Mouse (Mus musculus) layer of hippocampus, adult 11-12 months (tissue): ENCODE data around the gene Fahd2a.
A peak's percentile ranks its signal among the peaks of the same experiment; 100 is the strongest.

Experiments used
- DNase-seq: peaks from one replicate; pipeline ENCODE4 v3.0.0; 2022; ENCODE audit warnings: low spot score

Gene Fahd2a

GRCm38 (mm10) chr2:127433487-127434295 lies 10.7 kb downstream of the Fahd2a start:
- DNase-seq, result no peak

DNA sequence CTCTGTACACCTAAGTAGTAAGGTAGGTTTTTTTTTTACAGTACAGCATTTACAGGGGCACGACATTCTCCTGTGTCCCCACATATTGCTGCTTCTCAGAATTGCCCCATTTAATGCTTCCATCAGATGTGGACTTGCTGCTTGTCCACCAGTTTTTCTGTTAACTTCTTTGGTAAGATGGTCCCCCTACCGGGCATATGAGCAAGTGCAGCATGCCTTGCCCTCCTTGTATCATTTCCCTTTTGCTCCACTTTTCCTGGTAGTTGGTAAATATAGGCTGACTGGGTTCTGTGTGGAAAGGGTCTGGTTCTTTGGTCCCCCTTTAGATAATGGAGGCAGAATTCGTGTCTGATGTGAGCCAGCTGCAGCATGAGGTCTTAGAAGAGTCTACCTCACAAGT lies 14.1 kb downstream of the Fahd2a start:
- peak; percentile 59 for DNase-seq

DNA sequence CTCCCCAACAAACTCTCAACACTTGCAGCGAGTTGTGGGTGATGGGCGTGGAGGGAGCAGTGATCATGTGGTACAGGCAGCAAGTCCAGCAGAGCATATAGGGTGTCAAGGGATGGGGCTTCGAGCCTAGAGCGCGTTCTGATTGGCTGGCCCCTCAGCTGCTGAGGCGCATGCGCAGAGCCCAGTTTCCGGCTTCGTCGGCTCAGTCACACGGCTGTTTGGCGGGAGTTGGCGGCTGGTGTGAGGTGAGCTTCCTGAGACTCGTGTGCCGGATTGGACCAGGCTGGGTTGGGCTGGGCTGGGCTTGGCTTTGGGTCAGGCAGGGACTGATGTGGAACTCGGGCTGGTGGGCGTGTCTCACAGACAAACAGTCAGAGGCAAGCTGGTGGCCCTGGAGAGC lies 19.4 kb downstream of the Fahd2a start, which contains the start of gene Gpat2:
TSS of gene Gpat2 (plus strand) at position 223 of the 400 bp plus-strand sequence.
- no peak for DNase-seq

GRCm38 (mm10) chr2:127418266-127418970 lies 25.9 kb downstream of the Fahd2a start:
- DNase-seq, result no peak

DNA sequence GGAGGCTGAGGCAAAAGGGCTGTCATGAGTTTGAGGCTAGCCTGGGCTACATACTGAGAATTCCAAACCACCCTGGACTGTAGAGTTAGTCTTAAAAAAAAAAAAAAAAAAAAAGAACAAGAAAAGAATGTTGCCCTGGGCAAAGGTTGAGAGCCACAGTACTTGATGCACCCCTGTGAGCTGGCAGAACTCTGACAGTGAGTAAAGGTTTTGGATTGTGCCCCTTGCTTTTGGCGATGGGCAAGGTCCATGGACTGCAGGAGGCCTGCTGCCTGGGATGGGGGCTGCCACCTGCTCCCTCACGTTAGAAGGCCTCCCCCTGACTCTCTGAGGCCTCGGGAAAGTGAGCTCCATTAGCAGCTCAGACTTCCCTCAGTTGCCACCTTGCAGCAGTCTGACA lies 27.7 kb downstream of the Fahd2a start:
- no peak for DNase-seq

- no peak for DNase-seq
Observed at GRCm38 (mm10) chr2:127415806-127416205, 28.6 kb downstream of the Fahd2a start.

DNA sequence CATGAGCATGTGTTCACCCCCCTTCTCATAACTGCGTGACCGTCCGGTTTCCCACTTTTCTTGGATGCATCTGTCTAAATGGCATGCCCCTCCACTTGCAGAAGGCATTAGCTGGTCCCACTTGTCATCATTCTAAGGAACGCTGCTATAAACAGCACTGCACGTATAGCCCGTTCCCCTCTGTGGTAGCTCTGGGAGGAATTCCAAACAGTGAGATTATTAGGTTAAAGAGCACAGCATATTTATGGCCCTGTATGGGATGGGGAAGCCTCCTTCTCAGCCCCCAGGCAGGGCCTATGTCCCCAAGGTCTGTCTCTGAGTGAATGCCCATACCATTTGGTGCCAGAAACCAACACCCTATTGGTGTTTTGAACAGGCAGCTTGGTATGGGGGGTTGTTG lies 33.2 kb downstream of the Fahd2a start:
- DNase-seq, result no peak

- no peak for DNase-seq
Observed at GRCm38 (mm10) chr2:127398738-127399137, 45.6 kb downstream of the Fahd2a start.

DNA sequence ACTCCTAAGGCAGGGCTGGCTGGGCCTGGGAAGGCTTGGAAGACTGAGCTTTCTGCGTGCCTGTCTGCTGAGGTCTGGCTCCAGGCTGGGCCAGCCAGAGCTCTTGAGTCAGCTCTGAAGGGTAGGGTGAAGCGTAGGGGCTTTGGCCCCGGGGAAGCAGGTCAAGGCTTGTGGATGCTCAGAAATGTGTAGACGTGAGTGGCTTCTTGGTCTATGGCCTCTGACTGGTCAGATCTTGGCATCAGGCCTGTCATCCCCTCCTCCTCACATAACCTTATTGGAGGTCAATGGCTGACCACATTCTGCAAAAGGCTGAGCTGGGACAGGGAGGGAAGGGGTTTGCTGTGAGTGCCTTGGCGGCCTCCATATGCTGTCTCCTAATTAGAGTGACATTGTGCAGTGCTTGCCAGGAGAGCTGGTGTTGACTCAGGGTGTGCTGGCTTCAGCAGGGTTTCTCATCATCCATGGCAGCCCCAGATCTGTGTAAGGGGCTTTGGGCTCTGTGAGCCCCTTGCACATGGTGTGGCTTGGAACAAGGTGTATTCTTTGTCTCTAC lies 49.7 kb downstream of the Fahd2a start:
- DNase-seq, result no peak

GRCm38 (mm10) chr2:127391323-127391722 lies 53.0 kb downstream of the Fahd2a start:
- no peak for DNase-seq

DNA sequence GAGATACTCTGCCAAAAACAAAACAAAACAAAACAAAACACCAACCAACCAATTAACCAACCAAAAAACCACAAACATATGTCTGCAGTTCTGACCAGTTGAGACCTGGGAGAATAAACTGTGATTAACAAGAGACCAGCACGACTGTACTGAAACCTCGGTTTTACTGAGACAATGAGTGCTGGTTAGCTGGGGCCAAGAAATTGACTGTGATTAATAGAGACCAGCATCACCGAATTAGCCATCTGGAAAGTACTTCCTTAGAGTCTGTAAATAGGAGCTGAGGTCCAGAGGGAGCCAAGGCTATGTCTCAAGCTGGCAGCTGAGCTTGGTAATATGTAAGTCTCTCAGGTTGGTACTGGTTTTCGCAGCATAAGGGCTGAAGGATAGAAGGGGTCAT lies 53.5 kb downstream of the Fahd2a start:
- no peak for DNase-seq

- DNase-seq, result no peak
Observed at GRCm38 (mm10) chr2:127390352-127390751, 54.0 kb downstream of the Fahd2a start.

- DNase-seq, result no peak
Observed at GRCm38 (mm10) chr2:127387521-127387920, 56.8 kb downstream of the Fahd2a start.
